Mouse (Mus musculus) yolk sac, embryonic 10.5 days (tissue): ENCODE data around the gene 9130213A22Rik.

Experiments
- DNase-seq: peaks from one replicate; pipeline ENCODE4 v3.0.0-alpha.2; 2017; ENCODE audit warnings: low spot score

The 9130213A22Rik gene

DNA sequence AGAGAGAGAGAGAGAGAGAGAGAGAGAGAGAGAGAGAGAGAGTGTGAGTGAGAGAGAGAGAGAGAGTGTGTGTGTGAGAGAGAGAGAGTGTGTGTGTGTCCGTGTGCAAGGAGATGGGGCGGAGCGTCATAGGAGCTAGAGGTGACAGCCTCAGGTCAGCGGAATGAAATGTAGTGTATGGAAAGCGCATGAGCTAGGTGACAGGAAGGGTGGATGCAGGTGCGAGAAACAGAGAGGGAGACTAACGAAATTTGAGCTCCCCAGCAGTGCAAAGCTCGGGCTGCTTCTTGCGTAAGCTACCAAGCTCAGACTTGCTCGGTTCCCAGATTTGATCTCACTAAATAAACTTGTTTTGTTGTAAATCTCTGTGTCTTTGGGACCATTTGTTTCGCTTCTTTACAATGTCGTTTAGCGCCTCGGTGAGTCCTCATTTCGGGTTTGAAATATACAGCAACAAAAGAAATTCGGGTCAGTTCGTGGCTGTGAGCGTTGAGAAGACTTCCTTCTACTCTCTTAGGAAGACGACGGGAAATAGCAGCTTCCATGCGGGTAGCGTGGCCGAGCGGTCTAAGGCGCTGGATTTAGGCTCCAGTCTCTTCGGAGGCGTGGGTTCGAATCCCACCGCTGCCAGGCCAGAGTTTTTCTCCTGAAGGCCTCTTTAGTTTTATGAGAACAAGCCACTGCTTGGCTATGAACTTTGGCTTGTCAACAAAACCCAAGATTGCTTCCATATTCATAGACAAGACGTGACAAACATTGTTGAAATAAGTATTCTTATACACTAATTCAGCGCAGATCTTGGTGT, 1.5 kb upstream of the 9130213A22Rik start:
- peak; percentile 94 for DNase-seq

DNA sequence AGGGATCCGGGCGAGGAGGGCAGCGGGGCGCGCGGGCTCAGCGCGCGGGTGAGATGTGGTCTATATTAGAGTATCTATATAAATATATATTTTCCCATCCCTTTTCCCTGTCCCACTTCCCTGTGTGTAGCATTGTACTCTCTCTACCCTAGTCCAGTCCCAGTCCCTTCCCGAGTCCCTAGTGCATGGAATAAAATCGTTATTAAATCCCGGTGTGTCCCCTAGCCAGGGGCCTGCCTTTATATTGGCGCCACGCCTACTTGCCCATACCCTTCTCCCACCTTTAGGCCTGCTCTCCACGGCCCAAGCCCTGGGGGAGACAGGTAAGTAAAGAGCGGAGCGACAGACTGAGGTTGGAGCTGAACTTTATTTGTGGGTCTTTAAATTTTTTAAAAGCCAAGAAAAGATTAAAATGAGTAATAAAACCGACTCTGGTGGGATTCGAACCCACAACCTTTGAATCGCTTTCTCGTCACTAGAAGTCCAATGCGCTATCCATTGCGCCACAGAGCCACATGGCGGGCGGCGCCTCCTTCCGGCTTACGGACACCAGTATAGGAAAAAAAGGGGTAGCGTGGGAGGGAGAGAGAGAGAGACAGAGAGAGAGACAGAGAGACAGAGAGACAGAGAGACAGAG, 785 bp upstream of the 9130213A22Rik start:
- DNase-seq, result peak; percentile 97

DNA sequence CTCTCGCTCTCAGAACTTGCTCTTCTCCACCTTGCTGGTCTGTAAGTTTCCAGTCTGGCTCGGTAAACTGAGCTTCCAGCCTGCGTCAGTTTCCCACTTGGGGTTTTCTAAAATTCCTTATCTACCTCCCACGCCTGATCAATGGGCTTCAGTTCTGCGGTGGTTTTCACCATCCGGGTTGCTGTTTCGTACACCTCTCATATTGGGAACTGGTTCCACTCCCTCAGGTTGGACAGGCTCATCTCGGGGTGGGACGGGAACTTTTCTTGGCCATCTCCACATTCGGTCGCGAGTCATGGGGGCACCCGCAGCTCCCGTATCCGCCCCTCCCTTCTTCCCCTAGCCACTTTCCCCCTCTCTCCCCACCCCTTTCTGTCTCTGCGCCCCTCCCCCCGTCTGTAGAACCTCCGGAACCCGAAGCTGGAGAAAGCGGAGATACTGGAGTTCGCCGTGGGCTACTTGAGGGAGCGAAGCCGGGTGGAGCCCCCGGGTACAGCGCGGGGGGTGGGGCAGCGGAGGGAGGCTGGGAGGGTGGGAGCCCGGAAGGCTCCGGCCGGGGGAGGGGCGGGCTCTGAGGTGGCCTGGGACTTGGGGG, 551 bp downstream of the 9130213A22Rik start:
- DNase-seq, result no peak

DNA sequence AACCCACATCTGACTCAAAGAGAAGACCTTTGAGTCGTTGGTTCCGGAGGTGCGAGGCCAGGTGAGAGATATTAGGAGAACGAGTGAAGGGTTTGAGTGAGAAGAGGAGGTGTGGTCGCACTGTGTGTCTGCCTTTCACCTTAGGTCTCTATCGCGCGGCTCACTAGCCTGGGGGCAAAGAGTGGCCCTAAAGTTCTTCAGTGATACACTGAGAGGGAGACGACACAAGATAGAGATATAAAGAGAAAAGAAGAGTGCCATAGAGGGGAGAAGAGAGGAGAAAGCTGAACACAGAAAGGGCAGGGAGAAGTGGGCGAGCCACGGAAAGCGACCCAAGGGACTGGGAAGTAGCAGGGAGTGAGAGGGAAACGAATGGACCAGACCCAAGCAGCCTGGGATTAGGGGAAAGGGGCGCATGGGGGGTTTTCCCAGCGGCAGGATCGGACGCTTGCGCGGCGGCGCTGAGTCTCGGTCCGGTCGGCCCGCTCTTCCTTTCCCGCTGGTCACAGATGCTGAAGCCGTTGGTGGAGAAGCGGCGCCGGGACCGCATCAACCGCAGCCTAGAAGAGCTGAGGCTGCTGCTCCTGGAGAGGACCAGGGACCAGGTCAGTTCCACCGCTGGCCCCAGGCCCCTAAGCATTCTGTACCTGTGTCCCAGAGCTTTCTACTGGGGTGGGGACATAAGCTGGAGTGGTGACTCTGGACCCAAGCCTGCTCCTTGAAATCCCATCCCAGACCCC, 1.2 kb downstream of the 9130213A22Rik start:
- peak; percentile 26 for DNase-seq

DNA sequence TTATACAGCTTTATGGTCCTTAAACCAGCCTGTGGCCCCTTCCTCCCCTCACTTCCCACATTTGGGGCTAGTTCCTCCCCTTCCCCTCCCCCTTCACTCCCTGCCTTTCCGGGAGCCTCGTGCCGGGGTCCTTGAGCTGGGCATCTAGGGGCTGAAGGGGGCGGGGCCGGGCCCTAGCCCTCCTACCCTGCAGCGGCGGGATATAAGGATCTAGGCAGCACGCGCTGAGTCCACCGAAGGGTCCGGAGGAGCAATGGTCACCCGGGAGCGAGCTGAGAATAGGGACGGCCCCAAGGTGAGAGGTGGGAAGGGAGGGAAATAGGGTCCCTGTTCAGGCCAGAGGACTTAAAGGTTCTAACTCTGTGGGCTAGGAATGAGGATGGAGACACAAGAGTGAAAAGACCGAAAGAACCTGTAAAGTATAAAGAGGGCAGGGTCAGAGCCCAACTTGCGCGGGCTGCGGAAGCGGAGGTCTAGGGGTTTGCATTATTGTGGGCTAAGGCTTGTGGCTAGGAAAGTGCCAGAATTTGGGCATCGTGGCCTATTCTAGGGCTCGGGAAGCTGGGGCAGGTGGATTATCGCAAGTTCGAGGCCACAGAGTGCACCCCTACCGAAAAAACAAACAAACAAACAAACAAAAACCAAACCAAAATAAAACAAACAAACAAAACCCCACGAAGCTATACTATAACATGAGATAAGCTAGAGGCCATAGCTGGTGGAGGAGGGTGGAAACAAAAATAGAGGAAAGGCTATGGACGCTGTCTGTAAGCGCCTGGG, 2.0 kb downstream of the 9130213A22Rik start, which contains the start of gene Hes7:
Gene Hes7 (plus strand): TSS at position 184 of the 780 bp plus-strand sequence.
- DNase-seq, result peak; percentile 38

DNA sequence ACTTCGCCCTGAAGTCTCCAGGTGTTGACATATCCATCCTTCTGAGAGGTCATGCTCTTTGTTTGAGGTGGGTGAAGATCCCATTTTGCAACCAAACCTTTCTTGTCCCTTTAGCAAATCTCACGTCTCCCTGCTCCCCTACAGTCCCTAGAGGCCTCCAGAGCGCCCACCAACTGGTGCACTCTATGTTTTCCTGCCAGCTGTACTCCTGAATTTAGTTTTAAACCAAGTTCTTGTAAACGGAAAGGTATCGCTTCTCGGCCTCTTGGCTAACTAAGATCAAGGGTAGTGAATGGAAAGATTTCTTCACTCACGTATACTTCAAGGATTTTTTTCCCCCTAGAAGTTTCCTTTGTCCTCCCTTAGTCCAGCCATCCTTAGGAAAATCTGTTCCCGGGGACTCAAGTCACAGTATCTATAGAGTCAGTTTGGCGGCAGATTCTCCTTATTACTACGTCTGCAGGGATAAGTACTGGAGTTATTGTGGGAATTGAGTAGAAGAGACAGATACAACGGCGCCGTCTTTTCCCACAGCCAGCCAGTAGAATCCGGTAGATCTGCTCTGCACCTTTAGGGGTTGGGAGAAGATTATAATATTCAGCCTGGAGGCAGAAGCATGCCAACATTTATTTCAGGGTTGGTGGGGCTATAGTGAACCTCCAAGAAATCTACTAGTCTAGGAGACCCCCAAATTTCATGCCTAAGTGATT, 2.8 kb downstream of the 9130213A22Rik start:
- no peak for DNase-seq

DNA sequence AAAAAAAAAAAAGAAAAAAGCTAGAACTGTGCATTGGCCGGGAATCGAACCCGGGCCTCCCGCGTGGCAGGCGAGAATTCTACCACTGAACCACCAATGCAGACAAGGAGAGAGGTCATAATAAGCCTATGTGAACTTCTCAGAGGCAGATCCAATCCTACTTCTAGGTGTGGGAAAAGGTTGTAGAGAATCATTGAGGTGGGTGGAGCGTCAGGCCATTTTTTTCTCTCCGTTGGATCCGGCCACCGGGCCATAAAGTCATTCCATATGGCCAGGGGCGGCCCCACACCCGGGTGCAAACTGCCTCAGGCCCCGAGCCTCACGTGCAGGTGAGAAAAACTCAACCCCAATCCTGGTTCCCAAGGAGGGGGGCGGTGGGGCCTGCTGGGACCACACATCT, 3.6 kb downstream of the 9130213A22Rik start:
- peak; percentile 90 for DNase-seq

DNA sequence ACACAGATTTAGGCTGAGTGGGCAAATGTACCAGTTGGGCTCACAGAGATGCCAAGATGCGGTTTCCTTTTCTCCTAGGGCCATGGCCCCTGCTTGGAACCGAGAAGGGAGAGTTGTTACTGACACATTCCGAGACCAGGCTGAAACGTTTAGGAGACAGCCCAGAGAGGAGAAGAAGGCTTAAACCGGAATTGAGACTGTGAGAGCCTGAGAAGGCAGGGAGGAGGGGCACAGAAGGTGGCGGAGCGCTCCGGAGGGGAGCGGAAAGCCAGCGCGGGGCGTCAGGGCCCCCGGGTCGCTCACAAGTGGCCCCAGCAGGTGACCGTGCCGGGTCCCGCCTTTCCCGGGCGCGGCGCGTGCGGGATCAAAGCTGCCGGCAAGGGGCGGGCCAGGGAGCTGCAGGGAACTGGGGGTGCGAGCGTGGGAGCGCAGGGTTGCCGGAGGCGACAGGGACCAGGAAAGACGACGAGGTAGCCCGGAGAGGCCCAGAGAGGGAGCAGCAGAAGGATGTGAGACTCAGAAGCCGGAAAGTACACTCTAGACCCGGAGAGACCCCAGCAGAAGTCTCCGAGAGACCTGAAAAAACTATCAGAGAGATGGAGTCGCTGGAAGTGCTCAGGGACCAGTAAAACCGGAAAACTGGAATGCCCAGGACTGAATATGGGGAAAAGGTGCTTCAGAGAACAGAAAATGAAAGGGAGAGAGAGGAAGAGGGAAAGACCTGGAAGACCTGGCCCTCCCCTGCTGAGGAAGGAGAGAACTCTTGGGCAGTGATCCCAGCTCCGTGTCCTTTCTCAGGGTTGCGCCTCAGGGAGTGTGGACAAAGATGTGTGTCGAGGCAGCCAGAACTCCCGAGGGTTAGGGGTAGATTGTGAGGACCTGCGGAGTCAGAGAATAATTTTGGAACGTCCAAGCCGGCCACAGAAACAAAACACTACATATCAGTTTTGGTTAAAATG, 4.4 kb downstream of the 9130213A22Rik start:
- peak; percentile 63 for DNase-seq

DNA sequence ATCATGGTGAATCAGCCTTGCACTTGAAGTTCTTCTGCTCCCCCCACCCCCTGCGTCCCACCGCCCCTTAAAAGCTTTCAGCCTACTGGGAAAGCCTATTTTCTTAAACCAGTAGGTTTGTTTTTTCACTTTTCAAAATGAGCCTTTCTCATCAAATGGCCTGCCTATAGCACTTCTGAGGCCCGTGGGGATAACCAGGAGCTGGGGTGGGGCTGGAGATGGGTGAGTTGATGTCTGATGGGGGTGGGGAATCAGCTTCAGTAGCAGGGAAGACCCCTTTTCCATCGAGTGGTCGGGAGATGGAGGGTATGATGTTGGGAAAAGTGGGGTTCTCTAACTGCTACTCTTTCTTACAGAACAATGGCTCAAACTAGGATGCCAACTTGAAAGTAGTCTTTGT, 5.5 kb downstream of the 9130213A22Rik start:
- no peak for DNase-seq

DNA sequence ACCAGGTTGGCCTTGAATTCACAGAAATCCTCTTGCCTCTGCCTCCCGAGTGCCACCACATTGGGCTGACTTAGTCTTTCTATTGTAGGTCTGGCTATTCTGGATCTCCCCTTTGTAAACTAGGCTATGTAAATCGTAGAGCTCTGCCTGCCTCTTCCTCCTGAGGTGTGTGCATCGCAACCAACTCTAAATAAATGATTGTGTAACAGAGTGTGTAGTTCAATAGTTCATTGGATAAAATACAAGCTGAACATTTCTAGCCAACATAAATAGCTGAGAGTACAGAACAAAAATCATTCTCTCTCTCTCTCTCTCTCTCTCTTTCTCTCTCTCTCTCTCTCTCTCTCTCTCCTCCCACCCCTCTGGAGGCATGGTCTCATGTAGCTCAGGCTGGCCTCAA, 7.8 kb downstream of the 9130213A22Rik start:
- no peak for DNase-seq

DNA sequence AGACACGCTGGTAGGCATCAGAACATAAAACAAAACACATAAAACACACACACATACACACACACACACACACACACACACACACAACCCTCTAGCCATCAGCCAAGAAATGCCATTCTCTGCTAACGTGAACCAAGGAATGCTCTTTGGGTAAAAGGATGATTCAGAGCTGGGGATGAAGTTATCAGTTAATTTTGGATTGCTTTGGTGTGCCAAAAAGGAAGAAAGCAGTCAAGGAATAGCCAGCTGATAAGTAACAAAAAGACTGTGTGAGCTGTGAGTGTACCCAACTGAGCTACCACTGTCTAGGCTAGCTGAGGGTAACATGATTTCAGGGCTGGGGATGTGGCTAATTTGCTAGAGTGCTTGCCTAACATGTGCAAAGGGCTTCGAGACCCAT, 8.4 kb downstream of the 9130213A22Rik start:
- no peak for DNase-seq

DNA sequence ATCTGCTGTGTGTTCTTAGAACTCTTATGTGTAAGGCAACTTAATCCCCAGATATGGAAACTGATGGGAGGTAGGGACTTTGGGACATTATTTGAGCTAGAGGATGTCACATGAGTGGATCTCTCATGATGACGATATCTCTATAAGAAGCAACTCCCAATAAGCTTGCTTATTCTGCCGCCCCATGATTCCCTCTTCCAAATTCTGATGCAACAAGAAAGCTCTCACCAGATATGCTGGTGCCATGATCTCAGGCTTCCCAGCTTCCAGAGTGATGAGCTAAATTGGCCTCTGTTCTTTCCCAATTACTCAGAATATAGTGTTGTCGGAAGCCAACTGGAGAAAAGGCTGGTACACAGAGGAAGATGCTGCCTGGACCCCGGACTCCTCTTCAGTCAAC, 10.5 kb downstream of the 9130213A22Rik start:
- no peak for DNase-seq

DNA sequence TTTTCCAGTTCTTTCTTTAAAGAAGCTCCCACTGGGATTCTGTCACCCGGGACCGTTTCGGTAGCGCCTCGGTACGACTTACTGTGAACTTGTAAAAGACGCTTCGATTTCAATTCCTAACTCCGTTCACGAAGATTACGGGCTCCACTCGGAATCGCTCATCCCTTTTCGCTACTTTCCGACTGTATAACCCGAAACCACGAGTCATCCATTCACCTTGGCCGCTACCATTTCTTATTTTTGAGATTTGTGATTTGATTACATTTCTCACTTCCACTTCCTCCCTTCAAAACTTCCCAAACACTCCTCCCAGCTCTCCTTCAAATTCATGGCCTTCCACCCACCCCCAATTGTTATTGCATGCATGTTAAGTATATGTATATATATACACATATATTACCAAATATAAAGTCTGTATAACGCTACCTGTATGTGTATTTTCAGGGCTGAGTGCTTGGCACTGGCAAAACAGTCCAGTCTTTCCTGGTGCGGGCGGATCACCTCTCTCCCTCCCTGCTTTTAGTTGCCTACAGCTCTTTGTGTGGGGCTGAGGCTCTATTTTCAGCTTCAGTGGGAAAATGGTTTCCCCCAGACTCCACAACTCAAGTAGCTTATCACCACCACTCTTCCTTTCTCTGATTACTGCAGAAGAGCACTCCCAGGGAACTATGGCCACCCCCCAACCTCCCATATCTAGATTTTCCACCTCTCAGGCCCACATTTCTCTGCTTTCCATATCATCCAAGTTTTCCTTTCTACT, 11.2 kb downstream of the 9130213A22Rik start:
- no peak for DNase-seq

DNA sequence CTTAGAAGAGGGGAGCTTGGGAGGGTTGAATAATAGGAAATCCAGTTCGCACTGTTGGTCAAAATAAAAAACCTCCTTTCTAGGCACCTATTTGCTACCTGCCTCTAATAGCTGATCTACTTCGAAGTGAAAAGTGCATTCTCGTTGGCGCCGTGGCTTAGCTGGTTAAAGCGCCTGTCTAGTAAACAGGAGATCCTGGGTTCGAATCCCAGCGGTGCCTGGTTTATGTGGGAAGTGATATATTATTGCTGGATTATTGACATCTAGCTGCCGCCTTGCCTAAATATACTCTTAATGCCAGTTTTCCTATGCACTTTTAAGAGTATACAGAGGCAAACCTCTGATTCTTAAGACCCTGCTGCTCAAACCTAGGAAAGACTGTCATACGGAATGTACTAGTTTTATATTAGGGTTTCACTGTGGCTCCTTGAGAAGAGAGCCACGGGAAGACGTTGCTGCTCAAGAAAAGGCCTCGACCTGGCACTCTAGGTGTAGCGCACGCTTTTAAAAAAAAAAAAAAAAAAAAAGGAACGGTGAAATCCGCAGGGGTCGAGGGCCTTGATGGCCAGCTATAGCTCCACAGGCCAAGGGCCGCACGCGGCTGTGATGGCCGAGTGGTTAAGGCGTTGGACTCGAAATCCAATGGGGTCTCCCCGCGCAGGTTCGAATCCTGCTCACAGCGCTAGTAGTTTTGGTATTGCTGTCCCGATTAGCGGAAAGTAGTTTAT, 11.9 kb downstream of the 9130213A22Rik start:
- peak; percentile 91 for DNase-seq

DNA sequence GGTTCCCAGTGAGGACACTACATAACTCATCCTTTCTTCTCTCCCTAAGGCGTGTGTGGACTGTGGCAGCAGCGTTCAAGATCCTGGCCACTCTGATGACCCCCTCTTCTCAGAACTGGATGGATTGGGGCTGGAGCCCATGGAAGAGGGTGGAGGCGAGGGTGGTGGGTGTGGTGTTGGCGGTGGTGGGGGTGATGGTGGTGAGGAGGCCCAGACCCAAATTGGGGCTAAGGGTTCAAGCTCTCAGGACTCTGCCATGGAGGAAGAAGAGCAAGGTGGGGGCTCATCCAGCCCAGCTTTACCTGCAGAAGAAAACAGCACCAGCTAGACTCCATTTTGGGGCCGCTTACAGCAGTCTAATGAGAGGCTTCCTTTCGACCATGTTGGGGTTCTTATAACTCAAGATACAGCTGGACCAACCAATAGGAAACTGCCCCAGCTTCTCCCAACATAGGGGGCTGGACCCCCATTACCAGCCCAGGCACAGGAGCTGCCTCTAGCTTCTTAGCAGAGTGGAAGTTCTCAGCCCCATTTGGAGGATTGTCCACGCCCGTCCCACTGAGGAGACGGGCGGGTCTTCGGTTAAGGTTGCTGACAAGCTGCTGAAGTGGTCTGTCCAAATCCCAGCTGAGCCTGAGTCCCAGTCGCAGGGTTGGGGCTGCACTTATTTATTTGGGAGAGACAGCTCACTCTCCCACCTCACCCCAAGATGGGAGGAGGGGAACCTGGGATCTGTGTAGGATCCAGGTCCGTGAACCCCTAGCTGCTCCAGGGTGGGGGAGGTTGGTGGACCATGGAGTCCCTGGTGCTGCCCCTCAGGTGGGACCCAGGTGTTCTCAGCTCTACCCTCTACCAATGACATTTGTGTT, 13.1 kb downstream of the 9130213A22Rik start:
- no peak for DNase-seq

DNA sequence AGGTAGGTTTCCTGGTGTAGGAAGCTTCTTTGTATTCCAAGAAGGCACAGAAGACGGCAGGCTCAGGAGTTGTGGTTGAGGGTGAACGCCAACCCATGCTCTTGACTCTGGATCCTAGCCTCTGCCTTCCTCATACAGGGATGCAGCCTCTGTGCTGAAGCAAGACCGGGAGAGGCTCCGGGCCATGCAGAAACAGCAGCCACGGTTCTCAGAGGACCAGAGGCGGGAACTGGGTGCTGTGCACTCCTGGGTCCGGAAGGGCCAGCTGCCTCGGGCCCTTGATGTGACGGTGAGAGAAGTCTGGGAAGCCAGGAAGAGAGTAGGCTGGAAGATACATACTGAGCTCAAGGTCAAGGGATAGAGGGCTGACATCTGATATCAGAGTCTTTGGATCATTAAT, 14.2 kb downstream of the 9130213A22Rik start:
- no peak for DNase-seq

DNA sequence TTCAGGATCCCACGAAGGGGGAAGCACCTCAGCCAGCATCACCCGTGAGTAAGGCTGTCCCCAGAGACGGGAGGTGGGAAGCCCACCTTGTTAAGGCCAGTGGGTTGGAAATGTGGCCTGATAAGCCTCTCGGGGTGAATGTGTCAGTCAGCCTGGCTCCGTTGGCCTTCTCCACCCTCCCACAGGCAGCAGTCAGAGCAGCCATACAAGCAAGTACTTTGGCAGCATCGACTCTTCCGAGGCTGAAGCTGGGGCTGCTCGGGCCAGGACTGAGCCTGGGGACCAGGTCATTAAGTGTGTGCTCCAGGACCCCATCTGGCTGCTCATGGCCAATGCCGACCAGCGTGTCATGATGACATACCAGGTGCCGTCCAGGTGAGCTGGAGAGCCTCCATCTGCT, 14.7 kb downstream of the 9130213A22Rik start:
- DNase-seq, result no peak
